Mouse (Mus musculus) limb, embryonic 11.5 days (tissue): Measurements from ENCODE around the gene Aldh1b1. TPM values are rescaled to one million over a fixed set of nuclear protein-coding genes. Genes with fewer than 3 reads are reported as not detected.

Experiments
- ATAC-seq: fragments of 200-750 bp; cut with Nextera tagmentation; 2 replicates; pipeline ENCODE4 v1.8.0; 2017; ENCODE audit warnings: low read depth; ENCODE audit not compliant: insufficient number of reproducible peaks, low FRiP score, low TSS enrichment
- DNase-seq: peaks from one replicate; pipeline ENCODE4 v3.0.0-alpha.2; 2015; ENCODE audit warnings: low spot score
- H3K27ac ChIP-seq: fragments of 300-500 bp; sonication (generic); replicated peaks from 2 replicates; pipeline ENCODE4 v1.5.1; 2014; ENCODE audit warnings: low read depth, mild to moderate bottlenecking, low read length
- H3K27me3 ChIP-seq: fragments of 300-500 bp; sonication (generic); 2 replicates; pipeline ENCODE4 v1.6.1; 2014; ENCODE audit warnings: mild to moderate bottlenecking, low read length, mixed read lengths; ENCODE audit not compliant: control insufficient read depth, insufficient read depth
- H3K36me3 ChIP-seq: fragments of 300-500 bp; sonication (generic); 2 replicates; pipeline ENCODE4 v1.6.1; 2014; ENCODE audit warnings: mild to moderate bottlenecking, low read length, moderate library complexity, mixed read lengths; ENCODE audit not compliant: control insufficient read depth, insufficient read depth
- H3K4me1 ChIP-seq: fragments of 300-500 bp; sonication (generic); 2 replicates; pipeline ENCODE4 v1.6.1; 2014; ENCODE audit warnings: low read length, mixed read lengths; ENCODE audit not compliant: control insufficient read depth, insufficient read depth
- H3K4me2 ChIP-seq: fragments of 300-500 bp; sonication (generic); 2 replicates; pipeline ENCODE4 v1.6.1; 2014; ENCODE audit warnings: low read depth, mild to moderate bottlenecking, moderate library complexity; ENCODE audit not compliant: severe bottlenecking
- H3K4me3 ChIP-seq: fragments of 300-500 bp; sonication (generic); 2 replicates; pipeline ENCODE4 v1.5.1; 2014; ENCODE audit warnings: low read depth, low read length
- H3K9ac ChIP-seq: fragments of 300-500 bp; sonication (generic); 2 replicates; pipeline ENCODE4 v1.6.1; 2014; ENCODE audit warnings: mild to moderate bottlenecking, low read length
- H3K9me3 ChIP-seq: fragments of 300-500 bp; sonication (generic); 2 replicates; pipeline ENCODE4 v1.6.1; 2016; ENCODE audit warnings: low read length; ENCODE audit not compliant: control insufficient read depth
- WGBS: fragments of 180-500 bp; shearing (Covaris S2); extraction: QIAGEN DNeasy Blood & Tissue Kit; methylation state at CpG from one replicate; pipeline ENCODE4 v1.1.7; 2014; 5-methylcytosine and 5-hydroxymethylcytosine counted together
- polyA plus RNA-seq: library from polyadenylated mRNA; unstranded; fragments of >200 nt; fragmentation: Nextera tagmentation; extraction: Ambion mirVana; gene quantifications from 2 replicates; pipeline ENCODE4 v1.2.1, GENCODE M21; 2014

Gene Aldh1b1
- polyA plus RNA-seq, 1 experiment from 2014 or later = 0.99 TPM

DNA sequence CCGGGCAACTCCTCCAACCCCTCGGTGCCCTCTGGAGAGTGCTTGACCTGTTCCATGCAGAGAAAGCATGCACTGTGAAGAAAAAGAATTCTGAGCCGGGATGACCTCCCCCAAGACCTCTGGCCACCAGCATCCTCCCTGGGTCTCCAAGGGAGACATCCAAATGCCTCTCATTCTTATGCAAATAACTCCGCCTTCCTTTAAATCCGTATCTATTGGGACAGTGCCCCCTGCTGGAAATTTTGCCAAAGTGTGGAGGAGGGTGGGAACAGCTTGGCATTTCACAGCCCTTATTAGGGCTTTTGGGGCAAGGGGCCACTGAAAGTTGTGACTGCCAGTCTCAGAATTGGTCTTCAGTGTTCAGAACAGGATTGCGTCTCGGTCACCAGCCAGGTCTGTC lies 16.7 kb downstream of the Aldh1b1 start:
- Histone ChIP-seq H3K4me2 (no peak overlapping the region), H3K9ac (no peak overlapping the region), H3K9me3 (no peaks in the 10 kb centered on the region), H3K27ac (no peak overlapping the region), H3K4me3 (no peak overlapping the region), H3K36me3 (no peaks in the 10 kb centered on the region), H3K4me1 (peaks cover 8% of the 10 kb centered on the region), H3K27me3 (no peaks in the 10 kb centered on the region)
- DNase-seq (peak; percentile 56), ATAC-seq (no peak)
- WGBS = 48% methylated on average over 7 of the region's 7 CpGs

DNA sequence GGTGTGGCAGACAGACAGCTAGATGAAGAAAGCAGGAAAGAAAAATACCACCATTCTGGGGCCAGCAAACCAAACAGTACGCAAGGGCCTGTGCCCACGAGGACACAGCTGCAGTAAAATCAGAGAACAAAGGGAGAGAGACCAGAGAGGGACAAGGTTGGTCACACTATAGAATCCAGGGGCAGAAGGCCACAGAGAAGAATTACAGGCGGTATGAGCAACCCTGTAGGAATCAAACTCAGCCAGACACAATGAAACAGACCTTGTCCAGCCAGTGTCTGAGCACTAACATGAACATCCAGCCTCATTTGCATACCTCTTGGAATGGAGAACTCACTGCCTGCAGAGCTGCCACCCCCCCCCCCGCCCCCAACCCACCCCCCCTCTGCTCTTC lies 20.0 kb downstream of the Aldh1b1 start:
- WGBS = 12% methylated on average over 4 of the region's 4 CpGs
- no peak for DNase-seq
- ATAC-seq = peak; percentile 32; the same call in 1 of the 2 replicates
- Histone ChIP-seq H3K9ac (no peak overlapping the region), H3K4me1 (peaks cover 12% of the 10 kb centered on the region), H3K27ac (peak overlapping the region; percentile 25; the same call in 1 of the 2 replicates), H3K27me3 (0 out of 2 replicates have a peak, but pooled peaks cover 2% of the 10 kb centered on the region), H3K36me3 (no peaks in the 10 kb centered on the region), H3K4me3 (no peak overlapping the region), H3K4me2 (peak overlapping the region; percentile 56), H3K9me3 (no peaks in the 10 kb centered on the region)

GRCm38 (mm10) chr4:45819208-45819931 lies 20.5 kb downstream of the Aldh1b1 start:
- peak; percentile 77 for DNase-seq
- H3K4me1 ChIP-seq = peaks cover 18% of the 10 kb centered on the region
- peak; percentile 19; the same call in 1 of the 2 replicates for ATAC-seq
- H3K4me3 ChIP-seq = 0 out of 2 replicates have a peak overlapping the region, but pooled peaks have one; percentile 11
- H3K9me3 ChIP-seq = no peaks in the 10 kb centered on the region
- peak overlapping the region; percentile 56 for H3K4me2 ChIP-seq
- H3K27ac ChIP-seq = peak overlapping the region; percentile 25; the same call in 1 of the 2 replicates
- H3K27me3 ChIP-seq = peaks cover 5% of the 10 kb centered on the region
- H3K9ac ChIP-seq = no peak overlapping the region
- WGBS = under 1% methylated on average over 17 of the region's 17 CpGs
- H3K36me3 ChIP-seq = no peaks in the 10 kb centered on the region

GRCm38 (mm10) chr4:45820074-45820830 lies 21.4 kb downstream of the Aldh1b1 start:
- Histone ChIP-seq H3K4me2 (peak overlapping the region; percentile 56; the same call in 1 of the 2 replicates), H3K4me1 (peaks cover 23% of the 10 kb centered on the region), H3K9me3 (no peaks in the 10 kb centered on the region), H3K36me3 (no peaks in the 10 kb centered on the region), H3K27ac (0 out of 2 replicates have a peak overlapping the region, but pooled peaks have one; percentile 25), H3K9ac (no peak overlapping the region), H3K27me3 (peaks cover 14% of the 10 kb centered on the region), H3K4me3 (no peak overlapping the region)
- WGBS = 38% methylated on average over 8 of the region's 8 CpGs
- ATAC-seq (no peak), DNase-seq (peak; percentile 90)

- 19% methylated on average over 3 of the region's 3 CpGs for WGBS
- Histone ChIP-seq H3K4me3 (no peak overlapping the region), H3K9ac (no peak overlapping the region), H3K27me3 (peaks cover 31% of the 10 kb centered on the region), H3K9me3 (no peaks in the 10 kb centered on the region), H3K4me1 (peaks cover 30% of the 10 kb centered on the region), H3K4me2 (no peak overlapping the region), H3K27ac (no peak overlapping the region), H3K36me3 (no peaks in the 10 kb centered on the region)
- ATAC-seq (no peak), DNase-seq (no peak)
Measured at GRCm38 (mm10) chr4:45821995-45822394, 23.2 kb downstream of the Aldh1b1 start.

DNA sequence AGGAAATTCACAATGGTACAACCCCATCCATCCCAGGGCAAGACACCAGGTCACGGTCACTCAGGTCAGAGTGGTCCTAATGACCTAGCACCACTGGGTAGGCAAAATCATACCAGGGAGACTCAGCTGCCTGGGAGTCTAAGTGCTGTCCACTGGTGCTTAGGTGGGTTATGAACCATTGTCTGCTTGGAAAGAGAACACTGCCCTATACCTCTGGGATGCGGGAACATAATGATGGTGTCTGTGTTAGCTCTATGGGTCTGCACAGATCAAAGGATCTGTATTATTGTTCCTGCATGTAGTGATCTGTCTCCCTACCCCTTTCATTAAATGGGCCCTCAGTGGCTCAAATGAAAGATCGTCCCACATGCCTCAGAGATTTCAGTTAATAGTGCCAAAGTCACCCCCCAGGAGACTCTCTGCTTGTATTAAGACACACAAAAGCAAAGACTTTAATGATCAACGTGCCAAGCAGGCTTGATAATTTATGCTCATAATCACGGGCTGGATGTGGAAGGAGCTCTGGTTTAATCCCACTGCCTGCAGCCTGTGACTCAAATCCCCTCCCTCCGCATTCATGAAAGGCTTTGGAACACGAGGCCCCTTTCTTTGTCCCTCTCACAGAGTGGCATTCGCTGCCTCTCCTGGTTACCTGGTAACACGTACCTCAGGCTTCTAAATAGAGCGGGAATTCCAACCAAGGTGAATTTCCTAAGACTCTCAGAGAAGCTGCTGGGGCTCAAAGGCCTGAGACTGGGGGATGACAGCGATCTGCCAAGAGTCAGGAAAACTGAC lies 24.2 kb downstream of the Aldh1b1 start:
- no peak overlapping the region for H3K4me2 ChIP-seq
- peaks cover 41% of the 10 kb centered on the region for H3K27me3 ChIP-seq
- 22% methylated on average over 11 of the region's 11 CpGs for WGBS

DNA sequence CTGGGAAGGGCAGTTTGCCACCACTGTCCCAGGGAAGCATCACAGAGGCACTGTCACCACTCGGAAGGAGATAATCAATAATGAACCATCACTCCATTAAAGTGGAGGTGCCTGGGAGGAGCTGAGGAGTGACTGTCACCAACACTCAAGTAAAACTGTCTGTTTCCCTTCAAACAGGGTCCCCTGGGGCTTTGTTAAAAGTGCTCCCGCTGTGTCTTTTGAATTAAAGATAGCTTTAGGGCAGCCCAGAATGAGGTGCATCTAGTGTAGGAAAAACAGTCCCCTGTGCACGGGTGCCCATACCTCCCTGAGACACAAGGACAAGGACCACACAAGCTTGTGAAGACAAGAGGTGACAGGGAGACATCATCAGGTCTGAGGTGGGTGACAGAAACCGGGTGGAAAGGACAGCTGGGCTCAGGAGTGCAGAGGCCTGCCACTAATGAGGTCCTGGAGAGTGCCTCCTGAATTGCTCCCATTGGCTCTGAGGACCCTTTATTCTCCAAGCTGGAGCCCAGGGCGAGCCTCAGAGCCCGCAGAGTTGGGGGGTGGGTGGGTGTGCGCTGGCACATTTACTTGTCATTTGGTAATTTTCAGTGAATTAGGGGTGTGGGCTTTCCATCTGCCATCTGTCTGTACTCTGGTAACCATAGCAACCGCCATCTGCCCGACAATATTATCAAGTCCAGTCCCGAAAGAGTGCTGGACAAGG lies 25.4 kb downstream of the Aldh1b1 start:
- Histone ChIP-seq H3K36me3 (no peaks in the 10 kb centered on the region), H3K4me1 (peaks cover 29% of the 10 kb centered on the region)
- DNase-seq = peak; percentile 40

More for the DNA sequence above, 24.2 kb downstream of the Aldh1b1 start:
- H3K27ac ChIP-seq = no peak overlapping the region
- no peak overlapping the region for H3K9ac ChIP-seq
- no peaks in the 10 kb centered on the region for H3K9me3 ChIP-seq
- no peak overlapping the region for H3K4me3 ChIP-seq
- no peak for ATAC-seq
- peaks cover 30% of the 10 kb centered on the region for H3K4me1 ChIP-seq
- H3K36me3 ChIP-seq = no peaks in the 10 kb centered on the region
- peak; percentile 42 for DNase-seq

More for the DNA sequence above, 25.4 kb downstream of the Aldh1b1 start:
- Histone ChIP-seq H3K4me3 (no peak overlapping the region), H3K9me3 (no peaks in the 10 kb centered on the region), H3K27me3 (peaks cover 51% of the 10 kb centered on the region), H3K4me2 (no peak overlapping the region), H3K9ac (no peak overlapping the region), H3K27ac (no peak overlapping the region)
- no peak for ATAC-seq
- 3% methylated on average over 10 of the region's 10 CpGs for WGBS
